Mouse (Mus musculus): ENCODE measurements around the gene Shf.

Gene Shf

GRCm38 (mm10) chr2:122301921-122302573 lies 66.9 kb downstream of the Shf start:
- DNase-seq (ENCODE audit: low spot score) = no peak

DNA sequence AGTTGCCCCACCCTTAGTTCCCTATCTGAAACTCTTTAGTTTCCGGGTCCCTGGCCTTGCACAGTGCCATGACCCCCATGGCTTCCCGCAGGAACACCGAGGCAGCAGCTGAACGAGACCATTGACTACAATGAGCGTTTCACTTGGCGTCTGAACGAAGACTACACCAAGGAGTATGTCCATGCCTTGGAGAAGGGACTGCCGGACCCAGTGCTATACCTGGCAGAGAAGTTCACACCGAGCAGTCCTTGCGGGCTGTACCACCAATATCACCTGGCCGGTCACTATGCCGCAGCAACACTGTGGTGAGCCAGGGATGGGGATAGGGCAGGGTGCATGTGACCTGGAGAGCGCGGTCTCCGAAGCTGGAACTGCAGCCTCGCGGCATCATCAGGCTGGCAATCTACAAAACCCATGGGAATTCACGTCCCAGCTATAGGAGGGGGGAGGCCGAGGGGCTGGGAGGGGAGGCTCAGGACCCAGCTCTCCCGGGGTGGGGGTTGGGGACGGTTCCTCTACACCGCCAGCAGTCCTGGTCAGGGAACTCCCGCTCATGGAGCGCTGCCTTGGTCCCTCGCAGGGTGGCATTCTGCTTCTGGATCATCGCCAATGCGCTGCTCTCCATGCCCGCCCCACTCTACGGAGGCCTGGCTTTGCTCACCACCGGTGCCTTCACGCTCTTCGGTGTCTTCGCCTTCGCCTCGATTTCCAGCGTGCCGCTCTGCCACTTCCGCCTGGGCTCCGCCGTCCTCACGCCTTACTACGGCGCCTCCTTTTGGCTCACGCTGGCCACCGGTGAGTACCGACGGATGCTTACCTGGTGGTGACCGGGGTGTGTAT lies 67.7 kb downstream of the Shf start:
- DNase-seq (ENCODE audit: low spot score) = peak; percentile 32

DNA sequence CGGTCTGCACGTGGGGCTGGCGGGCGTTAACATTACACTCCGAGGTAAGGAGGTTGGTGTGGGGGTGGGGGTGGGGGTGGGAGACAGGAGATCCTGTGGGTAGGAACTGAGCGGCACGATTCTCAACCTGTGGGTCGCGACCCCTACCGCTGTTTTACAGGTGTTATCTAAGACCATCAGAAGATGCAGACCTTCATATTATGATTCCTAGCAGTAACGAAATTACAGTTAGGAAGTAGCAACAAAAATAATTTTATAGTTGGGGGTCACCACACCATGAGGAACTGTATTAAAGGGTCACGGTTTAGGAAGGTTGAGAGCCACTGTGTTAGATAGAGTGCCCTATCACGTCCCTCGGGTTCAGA lies 68.3 kb downstream of the Shf start:
- no peak for DNase-seq (ENCODE audit: low spot score)

GRCm38 (mm10) chr2:122299911-122300655 lies 68.9 kb downstream of the Shf start:
- DNase-seq (ENCODE audit: low spot score) = no peak
